Mouse (Mus musculus) adrenal gland, postnatal 10 days (tissue): Measurements from ENCODE around the gene Dip2b. TPM values are rescaled to one million over a fixed set of nuclear protein-coding genes. Genes with fewer than 3 reads are reported as not detected.

Experiments
- DNase-seq: peaks from one replicate; pipeline ENCODE4 v3.0.0; 2021; ENCODE audit warnings: mixed read lengths
- long read RNA-seq, 2 experiments: library from polyadenylated mRNA; stranded (forward); transcript quantifications; one replicate each; pipeline ENCODE4 v2.0.0; 2021
- total RNA-seq, 2 experiments: library from RNA; stranded (reverse); gene quantifications; 2 replicates each; pipeline ENCODE4 v1.2.3; 2021

The Dip2b gene
- 10 to 100 TPM; 19.0 to 24.5 TPM for total RNA-seq
- long read RNA-seq, experiment 1, partial matches to known transcripts: 3 of 6 reads
- long read RNA-seq, experiment 1, other reads (novel, unspliced or antisense): 3 of 6 reads
- long read RNA-seq, experiment 2, partial matches to known transcripts: 1 of 8 reads
- long read RNA-seq, experiment 2, other reads (novel, unspliced or antisense): 7 of 8 reads

- peak; percentile 99 for DNase-seq
These were observed at the start of gene Dip2b for GRCm38 (mm10) chr15:100038470-100038971. Gene Dip2b, plus strand, starts transcription at chr15:100038664.

- no peak for DNase-seq
These were observed 45.4 kb upstream of the Dip2b start for GRCm38 (mm10) chr15:99993100-99993499.

GRCm38 (mm10) chr15:99997114-99997804 lies 41.2 kb upstream of the Dip2b start:
- DNase-seq: no peak

GRCm38 (mm10) chr15:99999390-99999789 lies 39.1 kb upstream of the Dip2b start:
- DNase-seq: no peak

GRCm38 (mm10) chr15:100004677-100005273 lies 33.7 kb upstream of the Dip2b start:
- no peak for DNase-seq

- DNase-seq: no peak
These were observed 32.3 kb upstream of the Dip2b start for GRCm38 (mm10) chr15:100006180-100006579.

GRCm38 (mm10) chr15:100018280-100018899 lies 20.1 kb upstream of the Dip2b start:
- no peak for DNase-seq

GRCm38 (mm10) chr15:100021175-100021574 lies 17.3 kb upstream of the Dip2b start:
- no peak for DNase-seq

- peak; percentile 53 for DNase-seq
These were observed 15.5 kb upstream of the Dip2b start for GRCm38 (mm10) chr15:100022923-100023322.

- DNase-seq: peak; percentile 58
These were observed 13.2 kb upstream of the Dip2b start for GRCm38 (mm10) chr15:100025076-100025834.

- no peak for DNase-seq
These were observed 10.3 kb upstream of the Dip2b start for GRCm38 (mm10) chr15:100028133-100028532.

GRCm38 (mm10) chr15:100029497-100029896 lies 9.0 kb upstream of the Dip2b start:
- DNase-seq: no peak

GRCm38 (mm10) chr15:100029900-100030299 lies 8.6 kb upstream of the Dip2b start:
- DNase-seq: no peak

- peak; percentile 51 for DNase-seq
These were observed 5.9 kb upstream of the Dip2b start for GRCm38 (mm10) chr15:100032546-100032945.

- peak; percentile 62 for DNase-seq
These were observed 687 bp downstream of the Dip2b start for GRCm38 (mm10) chr15:100039001-100039701.

- no peak for DNase-seq
These were observed 2.2 kb downstream of the Dip2b start for GRCm38 (mm10) chr15:100040541-100041266.

- DNase-seq: no peak
These were observed 3.0 kb downstream of the Dip2b start for GRCm38 (mm10) chr15:100041267-100042047.

- DNase-seq: no peak
These were observed 3.6 kb downstream of the Dip2b start for GRCm38 (mm10) chr15:100042048-100042400.

- no peak for DNase-seq
These were observed 7.1 kb downstream of the Dip2b start for GRCm38 (mm10) chr15:100045576-100045975.

- no peak for DNase-seq
These were observed 11.1 kb downstream of the Dip2b start for GRCm38 (mm10) chr15:100049496-100050087.
